Comparison of ENCODE assay signal across 15 mouse cellular contexts in the genomic region with DNA sequence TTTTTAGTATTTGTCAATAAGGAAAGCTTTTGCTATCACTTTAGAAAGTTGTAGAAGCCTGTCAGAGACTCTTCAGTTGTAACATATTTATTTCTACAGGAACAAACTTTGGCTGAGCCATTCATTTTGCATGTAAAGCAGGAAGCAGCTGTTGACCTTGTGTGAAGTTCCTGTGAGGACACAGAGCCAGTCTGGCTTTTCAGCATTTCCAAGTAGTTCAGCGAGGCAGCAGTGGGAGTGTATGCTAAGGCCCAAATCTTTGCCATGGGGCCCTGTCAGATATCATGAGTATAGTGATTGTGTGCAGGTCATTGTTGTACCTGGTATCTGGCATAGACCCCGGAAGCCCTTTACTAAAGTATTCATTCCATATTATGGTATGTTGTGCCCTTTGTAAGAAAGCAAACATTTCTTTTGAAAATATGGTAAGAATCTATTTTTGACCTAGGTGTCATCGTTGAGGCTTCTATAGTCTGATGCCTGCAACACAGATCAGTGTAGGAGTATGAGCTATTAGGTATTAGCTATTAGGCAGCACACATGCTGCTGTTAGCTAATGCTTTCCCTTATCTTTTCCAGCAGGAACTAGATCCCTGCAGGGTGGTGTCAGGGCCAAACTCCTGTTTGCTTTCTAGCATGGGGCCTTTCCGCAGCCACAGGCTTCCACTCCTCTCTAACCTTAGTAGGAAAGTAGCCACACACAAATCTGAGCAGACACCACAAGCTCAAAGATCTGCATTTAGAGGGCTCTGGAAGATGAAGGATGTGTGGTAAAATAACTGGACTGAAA. TPM values are rescaled to one million over a fixed set of nuclear protein-coding genes. Genes with fewer than 3 reads are reported as not detected.
A peak's percentile ranks its signal among the peaks of the same experiment; 100 is the strongest.
DNase-seq lines count a peak whose midpoint lies in the region; ATAC-seq and TF ChIP-seq lines count a peak whose summit lies in the region.
"Had no signal": no experiment of that assay in that cellular context is flagged by ENCODE, and none has a peak within 500 bp of the region (broad histone marks: within the 10 kb centered on the region; RNA-seq: fewer than 3 reads in every experiment).

No protein-coding gene starts in this region.

- H3K27ac ChIP-seq in midbrain, embryonic 11.5 days (ENCODE audit: low read depth, low read length) = no peak overlapping the region
- no peak overlapping the region for H3K27ac ChIP-seq in midbrain, embryonic 16.5 days (ENCODE audit: low read length)
- 0 out of 2 replicates have a peak overlapping the region, but pooled peaks have one; percentile 3 for H3K27ac ChIP-seq in lung, postnatal 0 days (ENCODE audit: low read length)
- no peak overlapping the region for H3K27ac ChIP-seq in forebrain, embryonic 11.5 days (ENCODE audit: low read depth, low read length)
- H3K27ac ChIP-seq in hindbrain, embryonic 10.5 days = no peak overlapping the region
- H3K27ac ChIP-seq: hindbrain, embryonic 14.5 days; limb, embryonic 10.5 days had no signal

- no peak overlapping the region for H3K9ac ChIP-seq in midbrain, embryonic 11.5 days (ENCODE audit: low read length)
- H3K9ac ChIP-seq in midbrain, embryonic 16.5 days (ENCODE audit: low read depth, low read length) = no peak overlapping the region
- H3K9ac ChIP-seq in lung, postnatal 0 days (replicated peaks; ENCODE audit: low read depth) = no peak overlapping the region
- no peak overlapping the region for H3K9ac ChIP-seq in forebrain, embryonic 11.5 days (ENCODE audit: low read length)
- H3K9ac ChIP-seq: hindbrain, embryonic 14.5 days had no signal

- no peaks in the 10 kb centered on the region; the same call in 1 of the 2 replicates for H3K36me3 ChIP-seq in midbrain, embryonic 11.5 days (ENCODE audit: control insufficient read depth, insufficient read depth, low read length)
- peaks cover 4% of the 10 kb centered on the region; the same call in 1 of the 2 replicates for H3K36me3 ChIP-seq in midbrain, embryonic 16.5 days (ENCODE audit: control insufficient read depth, insufficient read depth, low read length)
- no peaks in the 10 kb centered on the region for H3K36me3 ChIP-seq in lung, postnatal 0 days (ENCODE audit: insufficient read depth, low read length)
- no peaks in the 10 kb centered on the region for H3K36me3 ChIP-seq in forebrain, embryonic 11.5 days (ENCODE audit: control insufficient read depth, insufficient read depth, low read length)
- peaks cover 38% of the 10 kb centered on the region for H3K36me3 ChIP-seq in hindbrain, embryonic 10.5 days

- H3K27me3 ChIP-seq in midbrain, embryonic 11.5 days (ENCODE audit: control insufficient read depth, insufficient read depth, low read length) = no peaks in the 10 kb centered on the region
- H3K27me3 ChIP-seq in midbrain, embryonic 16.5 days (ENCODE audit: control insufficient read depth, insufficient read depth, low read depth, low read length) = no peaks in the 10 kb centered on the region
- no peaks in the 10 kb centered on the region for H3K27me3 ChIP-seq in lung, postnatal 0 days (replicated peaks; ENCODE audit: insufficient read depth, low read length)
- H3K27me3 ChIP-seq in forebrain, embryonic 11.5 days (ENCODE audit: control insufficient read depth, insufficient read depth, low read length) = no peaks in the 10 kb centered on the region
- H3K27me3 ChIP-seq in hindbrain, embryonic 10.5 days (ENCODE audit: insufficient read depth, poor library complexity, severe bottlenecking) = no peaks in the 10 kb centered on the region

- H3K4me2 ChIP-seq in midbrain, embryonic 11.5 days = no peak overlapping the region
- H3K4me2 ChIP-seq in midbrain, embryonic 16.5 days (ENCODE audit: low read length) = no peak overlapping the region
- H3K4me2 ChIP-seq in lung, postnatal 0 days (replicated peaks; ENCODE audit: low read depth, low read length) = no peak overlapping the region
- H3K4me2 ChIP-seq in forebrain, embryonic 11.5 days (ENCODE audit: low read depth, low read length, severe bottlenecking) = no peak overlapping the region
- H3K4me2 ChIP-seq: hindbrain, embryonic 14.5 days had no signal

- 88% methylated on average over 4 of the region's 4 CpGs for WGBS in midbrain, embryonic 11.5 days
- WGBS in midbrain, embryonic 16.5 days = 91% methylated on average over 4 of the region's 4 CpGs
- 59% methylated on average over 4 of the region's 4 CpGs for WGBS in lung, postnatal 0 days
- 93% methylated on average over 4 of the region's 4 CpGs for WGBS in forebrain, embryonic 11.5 days
- 93% methylated on average over 4 of the region's 4 CpGs for WGBS in hindbrain, embryonic 10.5 days

- H3K9me3 ChIP-seq in midbrain, embryonic 11.5 days (ENCODE audit: control insufficient read depth, low read length) = no peaks in the 10 kb centered on the region
- H3K9me3 ChIP-seq in midbrain, embryonic 16.5 days (replicated peaks; ENCODE audit: control insufficient read depth, low read length, poor library complexity, severe bottlenecking) = no peaks in the 10 kb centered on the region
- no peaks in the 10 kb centered on the region for H3K9me3 ChIP-seq in lung, postnatal 0 days (ENCODE audit: low read length)
- no peaks in the 10 kb centered on the region for H3K9me3 ChIP-seq in forebrain, embryonic 11.5 days (ENCODE audit: control insufficient read depth, low read length)
- H3K9me3 ChIP-seq in hindbrain, embryonic 10.5 days = no peaks in the 10 kb centered on the region
- H3K9me3 ChIP-seq: G1E; limb, embryonic 10.5 days had no signal

- no peak for TF ChIP-seq CTCF in lung, postnatal 0 days (IDR thresholded peaks at IDR 0.05)

- peak; percentile 23; the same call in 1 of the 2 replicates for TF ChIP-seq EP300 in lung, postnatal 0 days (IDR thresholded peaks at IDR 0.05)

- ATAC-seq in midbrain, embryonic 11.5 days (ENCODE audit: low FRiP score) = no peak
- no peak for ATAC-seq in midbrain, embryonic 16.5 days
- peak; percentile 65 for ATAC-seq in lung, postnatal 0 days
- no peak for ATAC-seq in forebrain, embryonic 11.5 days (replicated peaks; ENCODE audit: low FRiP score)

- no peaks in the 10 kb centered on the region for H3K4me1 ChIP-seq in midbrain, embryonic 11.5 days (ENCODE audit: control insufficient read depth, insufficient read depth, low read length)
- no peaks in the 10 kb centered on the region for H3K4me1 ChIP-seq in midbrain, embryonic 16.5 days (ENCODE audit: control insufficient read depth, insufficient read depth, low read length)
- no peaks in the 10 kb centered on the region for H3K4me1 ChIP-seq in lung, postnatal 0 days (ENCODE audit: insufficient read depth, low read depth, low read length)
- no peaks in the 10 kb centered on the region for H3K4me1 ChIP-seq in forebrain, embryonic 11.5 days (replicated peaks; ENCODE audit: control insufficient read depth, insufficient read depth, low read length)
- H3K4me1 ChIP-seq in hindbrain, embryonic 10.5 days (replicated peaks) = no peaks in the 10 kb centered on the region
- H3K4me1 ChIP-seq: limb, embryonic 10.5 days had no signal

- H3K4me3 ChIP-seq in midbrain, embryonic 11.5 days (ENCODE audit: low read depth, low read length) = no peak overlapping the region
- H3K4me3 ChIP-seq in midbrain, embryonic 16.5 days (ENCODE audit: low read depth, low read length) = no peak overlapping the region
- no peak overlapping the region for H3K4me3 ChIP-seq in lung, postnatal 0 days (ENCODE audit: low read depth, low read length)
- H3K4me3 ChIP-seq in forebrain, embryonic 11.5 days (ENCODE audit: low read depth, low read length) = no peak overlapping the region
- no peak overlapping the region for H3K4me3 ChIP-seq in hindbrain, embryonic 10.5 days
- H3K4me3 ChIP-seq: limb, embryonic 10.5 days had no signal

- DNase-seq in adrenal gland, postnatal 10 days = peak; percentile 21
- no peak for DNase-seq in adrenal gland, adult 2 months
- DNase-seq in midbrain, embryonic 11.5 days (ENCODE audit: low spot score, missing footprints) = peak; percentile 54
- DNase-seq in lung, postnatal 0 days (ENCODE audit: low spot score) = peak; percentile 62
- no peak for DNase-seq in forebrain, embryonic 11.5 days (ENCODE audit: low spot score)
- DNase-seq in cerebellum, postnatal 14 days = no peak
- no peak for DNase-seq in hindbrain, embryonic 10.5 days (ENCODE audit: low spot score)
- DNase-seq: embryo, embryonic 11 days; gastrocnemius, postnatal 10 days; layer of hippocampus, adult 9-11 months; thymus, postnatal 36 days had no signal

RNA-seq across cellular contexts. Expression of a gene that starts 37.0 kb away (rescaled TPM):
- 10 to 100 TPM; 18.9 to 19.3 TPM for total RNA-seq in adrenal gland, postnatal 10 days (2021)
- 10 to 100 TPM; 16.8 to 18.9 TPM for total RNA-seq in adrenal gland, adult 2 months (2021)
- polyA plus RNA-seq in adrenal gland, adult 2 months (2012; rRNA removed) = 1.3 and 2.1 TPM in 2 replicates
- 25.2 and 28.4 TPM in 2 replicates for polyA plus RNA-seq in midbrain, embryonic 11.5 days (2014; fragmentation: Nextera tagmentation; extraction: Ambion mirVana)
- 21.8 and 22.1 TPM in 2 replicates for polyA plus RNA-seq in midbrain, embryonic 16.5 days (2015; fragmentation: Nextera tagmentation; extraction: Ambion mirVana)
- 12.6 and 12.7 TPM in 2 replicates for polyA plus RNA-seq in lung, postnatal 0 days (2015; fragmentation: Nextera tagmentation; extraction: Ambion mirVana)
- polyA plus RNA-seq in forebrain, embryonic 11.5 days (2014; fragmentation: Nextera tagmentation; extraction: Ambion mirVana) = 26.2 and 30.8 TPM in 2 replicates
- polyA plus RNA-seq in hindbrain, embryonic 10.5 days (2016; fragmentation: Nextera tagmentation; extraction: Ambion mirVana) = 27.4 and 30.3 TPM in 2 replicates

Comparison
In these comparisons a context has a peak if more than half of its experiments do, and no peak if none do; other contexts are left out.
1. DNase-seq: peak in adrenal gland, postnatal 10 days (single experiment), midbrain, embryonic 11.5 days (single experiment) and lung, postnatal 0 days (single experiment); none in adrenal gland, adult 2 months (single experiment), forebrain, embryonic 11.5 days (single experiment), cerebellum, postnatal 14 days (0 of 2) and hindbrain, embryonic 10.5 days (single experiment).